In the genomic region with DNA sequence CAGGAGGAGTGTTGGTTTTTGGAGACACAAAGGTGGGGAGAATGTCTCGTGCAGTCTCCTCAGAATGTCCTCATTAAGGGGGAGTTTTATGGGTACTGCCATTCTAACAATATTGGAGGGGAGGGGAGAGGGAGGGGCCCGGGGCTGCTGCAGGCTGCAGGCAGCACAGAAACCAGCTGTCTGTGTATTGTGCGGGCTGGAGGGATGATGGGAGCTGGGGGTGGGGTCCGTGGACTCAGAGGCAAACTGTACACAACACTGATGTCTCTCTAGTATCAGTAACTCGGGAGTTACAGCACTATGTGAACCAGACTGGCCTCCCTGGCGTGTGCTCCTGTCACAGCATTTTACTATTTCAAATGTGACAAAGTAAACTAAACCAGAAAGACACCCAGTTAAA, we compare ENCODE assay signal across 21 mouse cellular contexts. TPM values are rescaled to one million over a fixed set of nuclear protein-coding genes. Genes with fewer than 3 reads are reported as not detected.
DNase-seq lines count a peak whose midpoint lies in the region; ATAC-seq and TF ChIP-seq lines count a peak whose summit lies in the region.
"Had no signal": no experiment of that assay in that cellular context is flagged by ENCODE, and none has a peak within 500 bp of the region (broad histone marks: within the 10 kb centered on the region; RNA-seq: fewer than 3 reads in every experiment).

No protein-coding gene starts in this region.

- TF ChIP-seq EP300 in MEL (IDR thresholded peaks at IDR 0.05; ENCODE audit: low read depth in 1 of 2, low read length in 2 of 2) = no peak

- H3K36me3 ChIP-seq in hindbrain, embryonic 11.5 days (ENCODE audit: control insufficient read depth, insufficient read depth, low read length) = no peaks in the 10 kb centered on the region
- H3K36me3 ChIP-seq in hindbrain, embryonic 16.5 days (ENCODE audit: control insufficient read depth, insufficient read depth, low read length) = no peaks in the 10 kb centered on the region
- peaks cover 0 to 16% of the 10 kb centered on the region in 2 experiments; a peak in 2 of 4 replicates for H3K36me3 ChIP-seq in MEL (ENCODE audit: control insufficient read depth in 1 of 2, insufficient read depth in 2 of 2, low read length in 2 of 2)
- no peaks in the 10 kb centered on the region for H3K36me3 ChIP-seq in embryonic facial prominence, embryonic 14.5 days (ENCODE audit: control insufficient read depth, insufficient read depth, low read length)
- no peaks in the 10 kb centered on the region for H3K36me3 ChIP-seq in liver, embryonic 11.5 days (ENCODE audit: control insufficient read depth, insufficient read depth, low read length)
- H3K36me3 ChIP-seq: G1E; hindbrain, embryonic 15.5 days; midbrain, embryonic 15.5 days had no signal

- DNase-seq in hindbrain, embryonic 11.5 days (ENCODE audit: low spot score) = no peak
- peak; percentile 73 for DNase-seq in MEL (ENCODE audit: low read depth, low spot score)
- no peak for DNase-seq in embryonic facial prominence, embryonic 14.5 days (ENCODE audit: low spot score)
- no peak for DNase-seq in liver, embryonic 11.5 days (ENCODE audit: low spot score)
- no peak for DNase-seq in spleen, postnatal 36 days (ENCODE audit: low spot score in 2 of 2)
- no peak for DNase-seq in T-cell, adult 2 months (ENCODE audit: low spot score)
- DNase-seq: adrenal gland, postnatal 10 days; cerebellum, adult 8-10 months; gastrocnemius, adult 2 months; heart, adult 2 months; heart, postnatal 10 days; lung, embryonic 14.5 days; right cerebral cortex, adult 18-20 months; spleen, adult 18-20 months had no signal

- no peaks in the 10 kb centered on the region for H3K9me3 ChIP-seq in hindbrain, embryonic 11.5 days (ENCODE audit: control insufficient read depth, low read length)
- H3K9me3 ChIP-seq in hindbrain, embryonic 16.5 days (ENCODE audit: control insufficient read depth, low read length) = no peaks in the 10 kb centered on the region
- H3K9me3 ChIP-seq in MEL (replicated peaks; ENCODE audit: insufficient read depth, low read length) = no peaks in the 10 kb centered on the region
- 0 out of 2 replicates have a peak, but pooled peaks cover 6% of the 10 kb centered on the region for H3K9me3 ChIP-seq in embryonic facial prominence, embryonic 14.5 days (ENCODE audit: control insufficient read depth, low read length)
- H3K9me3 ChIP-seq in liver, embryonic 11.5 days (ENCODE audit: control insufficient read depth, low read length) = no peaks in the 10 kb centered on the region; the same call in 1 of the 2 replicates
- H3K9me3 ChIP-seq: hindbrain, embryonic 15.5 days; midbrain, embryonic 15.5 days had no signal

- H3K27me3 ChIP-seq in hindbrain, embryonic 11.5 days (ENCODE audit: control insufficient read depth, insufficient read depth, low read length) = no peaks in the 10 kb centered on the region
- H3K27me3 ChIP-seq in hindbrain, embryonic 16.5 days (replicated peaks; ENCODE audit: control insufficient read depth, insufficient read depth, low read length) = no peaks in the 10 kb centered on the region
- no peaks in the 10 kb centered on the region for H3K27me3 ChIP-seq in MEL (ENCODE audit: control insufficient read depth in 1 of 2, insufficient read depth in 2 of 2, low read length in 2 of 2)
- H3K27me3 ChIP-seq in embryonic facial prominence, embryonic 14.5 days (replicated peaks; ENCODE audit: control insufficient read depth, insufficient read depth, low read length) = no peaks in the 10 kb centered on the region
- H3K27me3 ChIP-seq in liver, embryonic 11.5 days (replicated peaks; ENCODE audit: control insufficient read depth, insufficient read depth, low read length) = no peaks in the 10 kb centered on the region
- H3K27me3 ChIP-seq: hindbrain, embryonic 15.5 days; midbrain, embryonic 15.5 days had no signal

- TF ChIP-seq RAD21 in MEL (IDR thresholded peaks at IDR 0.05; ENCODE audit: low read depth, low read length) = no peak

- H3K27ac ChIP-seq in hindbrain, embryonic 11.5 days (ENCODE audit: low read depth, low read length) = no peak overlapping the region
- H3K27ac ChIP-seq in hindbrain, embryonic 16.5 days (ENCODE audit: low read depth, low read length) = no peak overlapping the region
- H3K27ac ChIP-seq in MEL (ENCODE audit: control insufficient read depth, low read depth, low read length) = peak overlapping the region; percentile 96
- H3K27ac ChIP-seq in embryonic facial prominence, embryonic 14.5 days (replicated peaks; ENCODE audit: low read depth, low read length) = no peak overlapping the region
- peak overlapping the region; percentile 90 for H3K27ac ChIP-seq in liver, embryonic 11.5 days (ENCODE audit: low read depth, low read length)
- H3K27ac ChIP-seq: gastrocnemius, adult 2 months; heart, adult 2 months; hindbrain, embryonic 15.5 days; layer of hippocampus, adult 2 months; macrophage; midbrain, embryonic 15.5 days had no signal

- no peak for TF ChIP-seq CTCF in MEL (IDR thresholded peaks at IDR 0.05 in 2 of 3, conservative IDR thresholded peaks at IDR 0.05 in 1 of 3; ENCODE audit: control insufficient read depth in 1 of 3, insufficient read depth in 1 of 3, low read depth in 2 of 3, low read length in 3 of 3, poor library complexity in 1 of 3, severe bottlenecking in 1 of 3)

- H3K4me2 ChIP-seq in hindbrain, embryonic 11.5 days (replicated peaks; ENCODE audit: low read depth, low read length) = no peak overlapping the region
- H3K4me2 ChIP-seq in hindbrain, embryonic 16.5 days (ENCODE audit: low read length) = no peak overlapping the region
- H3K4me2 ChIP-seq in embryonic facial prominence, embryonic 14.5 days (ENCODE audit: low read depth, low read length) = no peak overlapping the region
- H3K4me2 ChIP-seq in liver, embryonic 11.5 days = peak overlapping the region; percentile 41
- H3K4me2 ChIP-seq: hindbrain, embryonic 15.5 days; lung, embryonic 14.5 days; midbrain, embryonic 15.5 days had no signal

- peak; percentile 49; the same call in 1 of the 2 replicates for ATAC-seq in hindbrain, embryonic 11.5 days (ENCODE audit: low FRiP score)
- ATAC-seq in hindbrain, embryonic 16.5 days = no peak
- peak; percentile 19; the same call in 1 of the 2 replicates for ATAC-seq in embryonic facial prominence, embryonic 14.5 days (ENCODE audit: low read depth)
- ATAC-seq in liver, embryonic 11.5 days (replicated peaks; ENCODE audit: low FRiP score) = no peak; the same call in 1 of the 2 replicates
- no peak for ATAC-seq in megakaryocyte-erythroid progenitor cell, adult 5-6 weeks (replicated peaks; ENCODE audit: low FRiP score, low TSS enrichment, poor library complexity, severe bottlenecking)
- ATAC-seq: midbrain, embryonic 15.5 days had no signal

- no peak; a peak in 1 of 4 replicates for TF ChIP-seq POLR2A in MEL (IDR thresholded peaks at IDR 0.05; ENCODE audit: control insufficient read depth in 1 of 2, insufficient read depth in 1 of 2, low read depth in 1 of 2, low read length in 2 of 2, poor library complexity in 1 of 2)

- peaks cover 4% of the 10 kb centered on the region; the same call in 1 of the 2 replicates for H3K79me2 ChIP-seq in MEL (ENCODE audit: control insufficient read depth, insufficient read depth, low read length, poor library complexity)

- H3K9ac ChIP-seq in hindbrain, embryonic 11.5 days (ENCODE audit: low read depth, low read length) = no peak overlapping the region
- H3K9ac ChIP-seq in hindbrain, embryonic 16.5 days (ENCODE audit: low read depth, low read length) = no peak overlapping the region
- H3K9ac ChIP-seq in MEL (ENCODE audit: control insufficient read depth, low read depth, low read length, poor library complexity, severe bottlenecking) = peak overlapping the region; percentile 74
- H3K9ac ChIP-seq in embryonic facial prominence, embryonic 14.5 days (ENCODE audit: low read depth, low read length) = no peak overlapping the region
- peak overlapping the region; percentile 55 for H3K9ac ChIP-seq in liver, embryonic 11.5 days (ENCODE audit: low read depth, low read length)
- H3K9ac ChIP-seq: hindbrain, embryonic 15.5 days; lung, embryonic 14.5 days; midbrain, embryonic 15.5 days had no signal

- no peaks in the 10 kb centered on the region for H3K4me1 ChIP-seq in hindbrain, embryonic 11.5 days (replicated peaks; ENCODE audit: control insufficient read depth, insufficient read depth, low read length)
- no peaks in the 10 kb centered on the region for H3K4me1 ChIP-seq in hindbrain, embryonic 16.5 days (ENCODE audit: control insufficient read depth, insufficient read depth, low read depth, low read length)
- peaks cover 17 to 23% of the 10 kb centered on the region in 2 experiments for H3K4me1 ChIP-seq in MEL (ENCODE audit: control insufficient read depth in 1 of 2, insufficient read depth in 2 of 2, low read length in 2 of 2)
- no peaks in the 10 kb centered on the region for H3K4me1 ChIP-seq in embryonic facial prominence, embryonic 14.5 days (ENCODE audit: control insufficient read depth, insufficient read depth, low read length)
- peaks cover 18% of the 10 kb centered on the region for H3K4me1 ChIP-seq in liver, embryonic 11.5 days (replicated peaks; ENCODE audit: control insufficient read depth, insufficient read depth, low read length)
- H3K4me1 ChIP-seq: hindbrain, embryonic 15.5 days; midbrain, embryonic 15.5 days had no signal

- no peak overlapping the region for H3K4me3 ChIP-seq in hindbrain, embryonic 11.5 days (ENCODE audit: low read depth, low read length)
- H3K4me3 ChIP-seq in hindbrain, embryonic 16.5 days (ENCODE audit: low read length) = no peak overlapping the region
- H3K4me3 ChIP-seq in MEL (ENCODE audit: control insufficient read depth in 1 of 2, insufficient read depth in 1 of 2, low read depth in 2 of 2, low read length in 2 of 2) = peak overlapping the region; percentile 52 to 65
- H3K4me3 ChIP-seq in embryonic facial prominence, embryonic 14.5 days (ENCODE audit: low read depth, low read length) = no peak overlapping the region
- no peak overlapping the region for H3K4me3 ChIP-seq in liver, embryonic 11.5 days (ENCODE audit: low read depth, low read length)
- H3K4me3 ChIP-seq: gastrocnemius, adult 2 months; heart, adult 2 months; hindbrain, embryonic 15.5 days; layer of hippocampus, adult 2 months; midbrain, embryonic 15.5 days had no signal

- WGBS in hindbrain, embryonic 11.5 days = 55% methylated on average over 6 of the region's 6 CpGs
- WGBS in hindbrain, embryonic 16.5 days = 44% methylated on average over 6 of the region's 6 CpGs
- 65% methylated on average over 6 of the region's 6 CpGs for WGBS in embryonic facial prominence, embryonic 14.5 days
- 48% methylated on average over 6 of the region's 6 CpGs for WGBS in liver, embryonic 11.5 days

RNA-seq across cellular contexts. Expression of a gene that starts 5.3 kb away (rescaled TPM):
- polyA plus RNA-seq in hindbrain, embryonic 11.5 days (2014; fragmentation: Nextera tagmentation; extraction: Ambion mirVana) = 32.1 and 37.0 TPM in 2 replicates
- 37.0 and 41.3 TPM in 2 replicates for polyA plus RNA-seq in hindbrain, embryonic 16.5 days (2015; fragmentation: Nextera tagmentation; extraction: Ambion mirVana)
- 13.6 and 14.8 TPM in 2 replicates for total RNA-seq in MEL (2012; rRNA removed)
- 10 to 100 TPM in 1 of 2 experiments, not detected in 1; 12.8 TPM for polyA plus RNA-seq in MEL (2012; ENCODE audit: insufficient read depth in 1 of 2, insufficient read length in 2 of 2, low read depth in 1 of 2, low replicate concordance in 2 of 2, missing spikeins in 1 of 2)
- 13.8 and 14.4 TPM in 2 replicates for polyA plus RNA-seq in embryonic facial prominence, embryonic 14.5 days (2014; fragmentation: Nextera tagmentation; extraction: Ambion mirVana)
- polyA plus RNA-seq in liver, embryonic 11.5 days (2014; fragmentation: Nextera tagmentation; extraction: Ambion mirVana) = 18.9 and 19.5 TPM in 2 replicates
- total RNA-seq in megakaryocyte-erythroid progenitor cell, adult 5-6 weeks (2014; fragmentation: Nextera tagmentation) = 13.0 and 19.0 TPM in 2 replicates
- total RNA-seq in megakaryocyte-erythroid progenitor cell, adult 5-6 weeks (2017) = 11.2 and 23.9 TPM in 2 replicates
- polyA plus RNA-seq: G1E had no signal

Comparison
In these comparisons a context has a peak if more than half of its experiments do, and no peak if none do; other contexts are left out.
1. ATAC-seq: peak in hindbrain, embryonic 11.5 days (single experiment) and embryonic facial prominence, embryonic 14.5 days (single experiment); none in hindbrain, embryonic 16.5 days (single experiment), liver, embryonic 11.5 days (single experiment) and megakaryocyte-erythroid progenitor cell, adult 5-6 weeks (single experiment).
2. H3K27ac ChIP-seq: peak in MEL (single experiment) and liver, embryonic 11.5 days (single experiment); none in hindbrain, embryonic 11.5 days (single experiment), hindbrain, embryonic 16.5 days (single experiment) and embryonic facial prominence, embryonic 14.5 days (single experiment).
3. H3K4me3 ChIP-seq: peak in MEL (2 of 2); none in hindbrain, embryonic 11.5 days (single experiment), hindbrain, embryonic 16.5 days (single experiment), embryonic facial prominence, embryonic 14.5 days (single experiment) and liver, embryonic 11.5 days (single experiment).
4. H3K9ac ChIP-seq: peak in MEL (single experiment) and liver, embryonic 11.5 days (single experiment); none in hindbrain, embryonic 11.5 days (single experiment), hindbrain, embryonic 16.5 days (single experiment) and embryonic facial prominence, embryonic 14.5 days (single experiment).